Mouse (Mus musculus): Measurements from ENCODE around the gene Zfhx2. TPM values are rescaled to one million over a fixed set of nuclear protein-coding genes. Genes with fewer than 3 reads are reported as not detected.

The Zfhx2 gene
- polyA plus RNA-seq, 1 experiment from 2014 or later: 25.9 TPM

DNA sequence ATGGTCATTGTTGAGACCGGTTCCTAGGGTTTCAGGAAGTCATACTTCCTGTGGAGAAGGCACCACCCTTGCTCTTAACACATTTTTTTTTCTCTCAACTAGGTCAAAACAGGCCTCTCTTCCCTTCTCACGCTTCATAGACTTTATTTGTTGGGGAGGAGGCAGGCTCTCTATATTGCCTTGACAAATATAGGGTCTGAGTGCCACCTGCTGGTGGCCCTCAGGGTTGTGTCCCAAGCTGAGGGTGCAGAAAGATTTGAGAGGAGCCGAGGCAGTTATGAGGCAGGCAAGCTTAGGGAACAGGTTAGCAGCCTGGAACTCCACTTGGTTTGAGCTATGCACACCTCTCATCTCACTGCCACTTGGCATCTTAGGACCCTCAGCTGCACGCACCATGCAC lies 5.9 kb upstream of the Zfhx2 start:
- H3K36me3 ChIP-seq (ENCODE audit: control insufficient read depth, insufficient read depth, low read length): peaks cover 3% of the 10 kb centered on the region; the same call in 1 of the 2 replicates
- H3K9ac ChIP-seq (ENCODE audit: low read depth, low read length): no peak overlapping the region
- H3K4me1 ChIP-seq (ENCODE audit: control insufficient read depth, insufficient read depth, low read length): peaks cover 25% of the 10 kb centered on the region
- H3K27me3 ChIP-seq (ENCODE audit: control insufficient read depth, insufficient read depth, low read depth, low read length): no peaks in the 10 kb centered on the region
- ATAC-seq: 0 out of 2 replicates have a peak, but pooled peaks have one; percentile 8
- 50% methylated on average over 4 of the region's 4 CpGs for WGBS
- H3K27ac ChIP-seq (ENCODE audit: low read length): no peak overlapping the region
- H3K9me3 ChIP-seq (replicated peaks; ENCODE audit: control insufficient read depth, low read length, poor library complexity, severe bottlenecking): no peaks in the 10 kb centered on the region
- H3K4me2 ChIP-seq (ENCODE audit: low read length): no peak overlapping the region
- no peak overlapping the region for H3K4me3 ChIP-seq (ENCODE audit: low read depth, low read length)

DNA sequence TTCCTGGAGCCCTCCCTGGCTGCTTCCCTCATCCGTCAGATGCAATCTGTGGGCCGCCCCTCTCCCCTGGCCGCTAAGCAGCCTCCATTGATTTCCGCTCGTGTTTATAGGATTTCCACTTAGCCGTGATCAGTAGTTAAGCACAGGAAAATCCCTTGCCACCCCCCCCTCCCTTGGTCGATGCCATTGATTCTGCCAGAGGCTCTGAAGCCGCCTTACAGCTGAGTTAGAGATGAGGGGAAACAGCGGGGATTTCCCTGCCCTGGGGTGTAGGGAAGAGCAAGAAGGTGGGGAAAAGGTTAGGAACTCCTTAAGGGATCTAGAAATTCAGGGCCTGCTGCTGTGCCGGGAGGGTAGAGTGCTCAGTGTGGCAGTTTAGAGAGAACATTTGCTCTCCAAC lies 5.5 kb upstream of the Zfhx2 start:
- peak overlapping the region; percentile 3; the same call in 1 of the 2 replicates for H3K27ac ChIP-seq (ENCODE audit: low read length)
- no peaks in the 10 kb centered on the region for H3K9me3 ChIP-seq (replicated peaks; ENCODE audit: control insufficient read depth, low read length, poor library complexity, severe bottlenecking)
- H3K4me2 ChIP-seq (ENCODE audit: low read length): peak overlapping the region; percentile 1; the same call in 1 of the 2 replicates
- H3K27me3 ChIP-seq (ENCODE audit: control insufficient read depth, insufficient read depth, low read depth, low read length): no peaks in the 10 kb centered on the region
- WGBS: 53% methylated on average over 10 of the region's 10 CpGs
- H3K36me3 ChIP-seq (ENCODE audit: control insufficient read depth, insufficient read depth, low read length): peaks cover 3% of the 10 kb centered on the region; the same call in 1 of the 2 replicates
- H3K4me3 ChIP-seq (ENCODE audit: low read depth, low read length): no peak overlapping the region
- no peak for ATAC-seq
- no peak overlapping the region for H3K9ac ChIP-seq (ENCODE audit: low read depth, low read length)
- peaks cover 25% of the 10 kb centered on the region for H3K4me1 ChIP-seq (ENCODE audit: control insufficient read depth, insufficient read depth, low read length)

DNA sequence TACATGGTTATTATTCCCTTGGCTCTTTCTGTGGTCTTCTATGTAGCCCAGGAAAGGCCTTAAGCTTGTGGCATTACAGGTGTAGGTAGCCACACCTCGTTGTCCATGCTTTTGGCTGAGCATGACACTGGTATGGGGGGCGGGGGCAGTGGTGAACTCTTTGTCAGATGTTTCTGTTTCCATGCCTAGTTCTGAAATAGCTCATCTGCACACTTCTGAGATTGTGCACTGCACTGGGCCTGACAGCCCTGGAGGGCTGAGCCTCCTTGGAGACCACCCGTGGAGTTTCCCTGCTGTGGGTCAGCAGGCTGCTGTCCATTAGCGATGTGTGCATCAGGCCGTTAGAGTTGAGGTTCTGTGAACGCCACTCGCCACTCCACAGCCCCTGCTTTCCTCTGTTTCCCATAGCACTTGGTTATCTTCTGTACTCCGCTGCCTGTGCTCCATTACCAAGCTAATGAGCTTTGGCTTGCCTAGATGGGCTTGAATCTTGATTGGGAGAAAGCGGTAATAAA lies 4.5 kb upstream of the Zfhx2 start:
- no peaks in the 10 kb centered on the region for H3K27me3 ChIP-seq (ENCODE audit: control insufficient read depth, insufficient read depth, low read depth, low read length)
- peak overlapping the region; percentile 30 for H3K4me2 ChIP-seq (ENCODE audit: low read length)
- WGBS: 46% methylated on average over 9 of the region's 9 CpGs
- no peak overlapping the region for H3K27ac ChIP-seq (ENCODE audit: low read length)
- peak overlapping the region; percentile 32; the same call in 1 of the 2 replicates for H3K9ac ChIP-seq (ENCODE audit: low read depth, low read length)
- peaks cover 27% of the 10 kb centered on the region for H3K4me1 ChIP-seq (ENCODE audit: control insufficient read depth, insufficient read depth, low read length)
- peaks cover 3% of the 10 kb centered on the region; the same call in 1 of the 2 replicates for H3K36me3 ChIP-seq (ENCODE audit: control insufficient read depth, insufficient read depth, low read length)
- H3K9me3 ChIP-seq (replicated peaks; ENCODE audit: control insufficient read depth, low read length, poor library complexity, severe bottlenecking): no peaks in the 10 kb centered on the region
- ATAC-seq: no peak
- no peak overlapping the region for H3K4me3 ChIP-seq (ENCODE audit: low read depth, low read length)

DNA sequence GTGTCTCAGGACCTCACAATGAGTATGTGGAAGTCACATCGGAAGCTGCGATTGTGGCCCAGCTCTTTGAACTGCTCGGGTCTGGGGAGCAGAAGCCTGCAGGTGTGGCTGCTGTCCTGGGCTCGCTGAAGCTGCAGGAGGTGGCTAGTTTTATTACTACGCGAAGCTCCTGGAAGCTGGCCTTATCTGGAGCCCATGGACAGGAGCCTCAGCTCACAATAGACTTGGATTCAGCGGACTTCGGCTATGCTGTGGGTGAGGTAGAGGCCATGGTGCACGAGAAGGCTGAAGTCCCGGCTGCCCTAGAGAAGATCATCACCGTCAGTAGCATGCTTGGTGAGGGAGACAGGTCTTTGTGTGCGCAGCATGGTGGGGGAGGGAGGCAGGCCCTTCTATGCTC lies 3.5 kb upstream of the Zfhx2 start:
- Histone ChIP-seq H3K36me3 (ENCODE audit: control insufficient read depth, insufficient read depth, low read length) (peaks cover 3% of the 10 kb centered on the region; the same call in 1 of the 2 replicates), H3K9me3 (replicated peaks; ENCODE audit: control insufficient read depth, low read length, poor library complexity, severe bottlenecking) (no peaks in the 10 kb centered on the region), H3K4me1 (ENCODE audit: control insufficient read depth, insufficient read depth, low read length) (peaks cover 29% of the 10 kb centered on the region), H3K4me2 (ENCODE audit: low read length) (peak overlapping the region; percentile 77), H3K9ac (ENCODE audit: low read depth, low read length) (peak overlapping the region; percentile 91), H3K27me3 (ENCODE audit: control insufficient read depth, insufficient read depth, low read depth, low read length) (no peaks in the 10 kb centered on the region), H3K4me3 (ENCODE audit: low read depth, low read length) (peak overlapping the region; percentile 66), H3K27ac (ENCODE audit: low read length) (no peak overlapping the region)
- no peak for ATAC-seq
- WGBS: 72% methylated on average over 12 of the region's 12 CpGs

DNA sequence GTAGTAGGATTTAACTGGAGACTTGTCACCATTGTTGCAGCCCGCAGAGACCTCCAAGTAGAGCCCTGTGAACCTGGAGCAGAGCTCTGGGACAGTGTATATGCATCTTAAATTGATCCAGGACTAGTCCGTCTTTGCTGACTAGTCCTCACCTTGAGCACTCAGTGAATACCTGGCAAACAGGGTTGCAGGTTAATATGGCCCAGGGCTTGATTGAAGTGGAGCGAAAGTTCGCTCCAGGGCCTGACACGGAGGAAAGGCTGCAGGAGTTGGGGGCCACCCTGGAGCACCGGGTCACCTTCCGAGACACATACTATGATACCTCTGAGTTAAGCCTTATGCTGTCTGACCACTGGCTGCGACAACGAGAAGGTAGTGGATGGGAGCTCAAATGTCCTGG lies 3.1 kb upstream of the Zfhx2 start:
- H3K4me2 ChIP-seq (ENCODE audit: low read length): peak overlapping the region; percentile 77
- H3K36me3 ChIP-seq (ENCODE audit: control insufficient read depth, insufficient read depth, low read length): peaks cover 3% of the 10 kb centered on the region; the same call in 1 of the 2 replicates
- peak overlapping the region; percentile 98 for H3K27ac ChIP-seq (ENCODE audit: low read length)
- no peaks in the 10 kb centered on the region for H3K27me3 ChIP-seq (ENCODE audit: control insufficient read depth, insufficient read depth, low read depth, low read length)
- peak overlapping the region; percentile 66 for H3K4me3 ChIP-seq (ENCODE audit: low read depth, low read length)
- ATAC-seq: no peak
- 54% methylated on average over 9 of the region's 9 CpGs for WGBS
- H3K9ac ChIP-seq (ENCODE audit: low read depth, low read length): peak overlapping the region; percentile 91
- H3K4me1 ChIP-seq (ENCODE audit: control insufficient read depth, insufficient read depth, low read length): peaks cover 33% of the 10 kb centered on the region
- H3K9me3 ChIP-seq (replicated peaks; ENCODE audit: control insufficient read depth, low read length, poor library complexity, severe bottlenecking): no peaks in the 10 kb centered on the region

DNA sequence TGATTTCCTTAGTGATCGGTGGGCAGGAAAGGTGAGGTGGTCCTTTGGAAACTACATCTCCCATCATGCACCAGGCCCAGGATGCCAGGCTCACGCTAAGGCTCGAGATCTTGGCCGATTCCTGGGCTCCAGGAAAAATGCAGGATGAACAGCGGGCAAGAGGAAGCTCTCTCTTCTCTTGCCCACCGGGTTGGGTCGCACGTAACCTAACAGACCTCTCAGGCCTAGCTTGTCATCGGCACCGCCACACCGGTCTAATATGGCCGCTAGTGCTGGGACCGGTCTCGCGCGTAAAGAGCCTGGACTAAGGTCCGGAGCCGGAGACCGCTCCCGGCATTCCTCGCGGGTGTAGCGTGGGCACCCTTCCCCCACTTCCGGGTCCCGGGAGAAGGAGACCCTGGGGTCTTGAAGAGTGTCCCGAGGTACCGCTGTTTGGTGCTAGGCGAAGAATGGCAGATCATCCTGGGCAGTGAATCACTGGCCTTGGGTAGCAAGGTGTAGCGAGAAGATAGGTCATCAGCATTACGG lies 2.6 kb upstream of the Zfhx2 start, which contains the start of gene Thtpa:
TSS of gene Thtpa (plus strand) at position 81 of the 528 bp plus-strand sequence.
- WGBS: 1% methylated on average over 30 of the region's 30 CpGs
- ATAC-seq: peak; percentile 34

DNA sequence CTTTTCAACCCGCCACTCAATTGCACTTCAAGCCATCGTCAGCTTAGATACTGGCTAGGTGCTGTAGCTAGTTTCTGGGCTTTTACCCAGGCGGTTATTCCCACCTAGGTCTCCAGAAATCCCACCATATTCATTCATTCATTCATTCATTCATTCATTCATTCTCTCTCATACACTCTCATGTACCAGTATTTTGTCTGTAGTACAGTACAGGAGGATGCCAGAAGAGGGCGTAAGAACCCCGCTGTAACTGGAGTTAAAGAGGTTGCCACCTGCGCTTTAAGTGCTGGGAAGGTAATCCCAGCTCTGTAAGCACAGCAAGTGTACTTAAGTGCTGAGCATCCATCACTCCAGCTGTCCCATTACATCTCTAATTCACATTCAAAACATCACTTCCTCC lies 1.8 kb upstream of the Zfhx2 start:
- no peaks in the 10 kb centered on the region for H3K27me3 ChIP-seq (ENCODE audit: control insufficient read depth, insufficient read depth, low read depth, low read length)
- 42% methylated on average over 6 of the region's 6 CpGs for WGBS
- peaks cover 46% of the 10 kb centered on the region for H3K4me1 ChIP-seq (ENCODE audit: control insufficient read depth, insufficient read depth, low read length)
- H3K9ac ChIP-seq (ENCODE audit: low read depth, low read length): no peak overlapping the region
- no peak for ATAC-seq
- no peak overlapping the region; the same call in 1 of the 2 replicates for H3K27ac ChIP-seq (ENCODE audit: low read length)
- peak overlapping the region; percentile 77 for H3K4me2 ChIP-seq (ENCODE audit: low read length)
- H3K36me3 ChIP-seq (ENCODE audit: control insufficient read depth, insufficient read depth, low read length): peaks cover 1% of the 10 kb centered on the region; the same call in 1 of the 2 replicates
- H3K4me3 ChIP-seq (ENCODE audit: low read depth, low read length): no peak overlapping the region
- H3K9me3 ChIP-seq (replicated peaks; ENCODE audit: control insufficient read depth, low read length, poor library complexity, severe bottlenecking): no peaks in the 10 kb centered on the region

More for the DNA sequence above, 2.6 kb upstream of the Zfhx2 start, which contains the start of gene Thtpa:
- Histone ChIP-seq H3K9ac (ENCODE audit: low read depth, low read length) (peak within 1 kb of the TSS; percentile 91), H3K27me3 (ENCODE audit: control insufficient read depth, insufficient read depth, low read depth, low read length) (no peaks in the 10 kb centered on the region), H3K36me3 (ENCODE audit: control insufficient read depth, insufficient read depth, low read length) (peaks cover 3% of the 10 kb centered on the region; the same call in 1 of the 2 replicates), H3K4me2 (ENCODE audit: low read length) (peak within 1 kb of the TSS; percentile 77), H3K27ac (ENCODE audit: low read length) (peak within 1 kb of the TSS; percentile 98), H3K9me3 (replicated peaks; ENCODE audit: control insufficient read depth, low read length, poor library complexity, severe bottlenecking) (no peaks in the 10 kb centered on the region), H3K4me3 (ENCODE audit: low read depth, low read length) (peak within 1 kb of the TSS; percentile 66), H3K4me1 (ENCODE audit: control insufficient read depth, insufficient read depth, low read length) (peaks cover 38% of the 10 kb centered on the region)

DNA sequence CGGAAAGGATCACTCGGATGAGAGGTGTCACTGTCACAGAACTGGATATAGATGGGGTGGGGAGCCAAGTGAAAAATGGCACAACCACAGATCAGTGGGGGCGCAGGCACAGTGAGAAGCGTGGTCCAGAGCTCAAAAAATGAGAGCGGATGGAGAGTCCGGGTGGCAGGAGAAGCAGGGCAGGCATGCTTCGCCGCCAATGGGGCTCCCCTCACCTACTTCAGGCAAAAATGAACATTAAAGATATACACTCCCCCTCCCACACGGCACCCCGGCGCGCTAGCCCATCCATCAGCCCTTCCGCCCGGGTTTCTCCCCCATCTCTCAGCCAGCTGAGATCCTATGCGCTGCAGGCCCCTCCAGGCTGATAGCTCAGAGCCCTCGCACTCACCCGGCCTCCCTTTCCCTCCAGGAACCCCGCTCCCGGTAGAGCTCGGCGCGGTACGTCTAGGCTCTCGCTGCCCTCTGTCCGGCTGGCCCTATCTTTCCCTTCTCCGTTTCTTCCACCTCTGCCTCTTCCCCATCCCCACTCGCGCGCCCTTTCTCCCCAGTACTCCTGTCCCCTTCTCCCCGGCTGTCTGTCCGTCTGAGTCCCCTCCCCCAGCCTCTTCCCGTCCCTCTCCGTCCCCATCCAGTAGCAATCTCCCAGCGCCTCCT lies 787 bp downstream of the Zfhx2 start:
- Histone ChIP-seq H3K9me3 (replicated peaks; ENCODE audit: control insufficient read depth, low read length, poor library complexity, severe bottlenecking) (no peaks in the 10 kb centered on the region), H3K4me2 (ENCODE audit: low read length) (peak overlapping the region; percentile 78), H3K9ac (ENCODE audit: low read depth, low read length) (peak overlapping the region; percentile 89), H3K36me3 (ENCODE audit: control insufficient read depth, insufficient read depth, low read length) (no peaks in the 10 kb centered on the region), H3K27me3 (ENCODE audit: control insufficient read depth, insufficient read depth, low read depth, low read length) (no peaks in the 10 kb centered on the region), H3K4me3 (ENCODE audit: low read depth, low read length) (peak overlapping the region; percentile 56), H3K4me1 (ENCODE audit: control insufficient read depth, insufficient read depth, low read length) (peaks cover 58% of the 10 kb centered on the region), H3K27ac (ENCODE audit: low read length) (peak overlapping the region; percentile 91)
- peak; percentile 30 for ATAC-seq
- WGBS: 2% methylated on average over 34 of the region's 34 CpGs
